Mouse (Mus musculus) limb, embryonic 14.5 days (tissue): Measurements from ENCODE around the gene Masp2. TPM values are rescaled to one million over a fixed set of nuclear protein-coding genes. Genes with fewer than 3 reads are reported as not detected.

Experiments
- ATAC-seq: fragments of 200-750 bp; cut with Nextera tagmentation; 2 replicates; pipeline ENCODE4 v1.8.0; 2017; ENCODE audit warnings: low read depth, moderate number of reproducible peaks, moderate TSS enrichment; ENCODE audit not compliant: low FRiP score
- DNase-seq: peaks from one replicate; pipeline ENCODE4 v3.0.0-alpha.2; 2015; ENCODE audit warnings: low spot score
- H3K27ac ChIP-seq: fragments of 300-500 bp; sonication (generic); replicated peaks from 2 replicates; pipeline ENCODE4 v1.5.1; 2014; ENCODE audit warnings: low read depth, mild to moderate bottlenecking, low read length, moderate library complexity, mixed read lengths
- H3K27me3 ChIP-seq: fragments of 300-500 bp; sonication (generic); 2 replicates; pipeline ENCODE4 v1.6.1; 2014; ENCODE audit warnings: low read length, mixed read lengths; ENCODE audit not compliant: control insufficient read depth, insufficient read depth
- H3K36me3 ChIP-seq: fragments of 300-500 bp; sonication (generic); 2 replicates; pipeline ENCODE4 v1.6.1; 2014; ENCODE audit warnings: mild to moderate bottlenecking, low read length, moderate library complexity, mixed read lengths; ENCODE audit not compliant: control insufficient read depth, insufficient read depth
- H3K4me1 ChIP-seq: fragments of 300-500 bp; sonication (generic); 2 replicates; pipeline ENCODE4 v1.6.1; 2014; ENCODE audit warnings: antibody characterized with exemption, low read length, mixed read lengths; ENCODE audit not compliant: control insufficient read depth, insufficient read depth
- H3K4me2 ChIP-seq: fragments of 300-500 bp; sonication (generic); replicated peaks from 2 replicates; pipeline ENCODE4 v1.6.1; 2014; ENCODE audit warnings: low read depth, mild to moderate bottlenecking, low read length, moderate library complexity; ENCODE audit not compliant: severe bottlenecking
- H3K4me3 ChIP-seq: fragments of 300-500 bp; sonication (generic); replicated peaks from 2 replicates; pipeline ENCODE4 v1.5.1; 2014; ENCODE audit warnings: low read length
- H3K9ac ChIP-seq: fragments of 300-500 bp; sonication (generic); 2 replicates; pipeline ENCODE4 v1.6.1; 2014; ENCODE audit warnings: mild to moderate bottlenecking, low read depth, low read length, moderate library complexity; ENCODE audit not compliant: severe bottlenecking
- H3K9me3 ChIP-seq: fragments of 300-500 bp; sonication (generic); 2 replicates; pipeline ENCODE4 v1.6.1; 2016; ENCODE audit warnings: low read length; ENCODE audit not compliant: control insufficient read depth
- POLR2A ChIP-seq: fragments of 200-500 bp; IDR thresholded peaks from 2 replicates; pipeline ENCODE4 v1.8.0; 2012; ENCODE audit warnings: inconsistent platforms, mild to moderate bottlenecking, moderate library complexity, borderline replicate concordance; ENCODE audit not compliant: insufficient read depth, insufficient read length; ENCODE audit errors: extremely low read depth
- WGBS: fragments of 180-500 bp; shearing (Covaris S2); extraction: QIAGEN DNeasy Blood & Tissue Kit; methylation state at CpG from one replicate; pipeline ENCODE4 v1.1.7; 2014; 5-methylcytosine and 5-hydroxymethylcytosine counted together
- polyA plus RNA-seq, 2 experiments: library from polyadenylated mRNA; depleted of rRNA in 1 of 2; stranded (reverse) in 1 of 2; unstranded in 1 of 2; fragments of >200 nt; fragmentation: Nextera tagmentation in 1 of 2; extraction: Ambion mirVana in 1 of 2; gene quantifications; 2 replicates each; pipeline versions ENCODE4 v1.2.1 to v1.2.3; 2012 to 2014

Masp2 gene
- polyA plus RNA-seq, 2 experiments, result 1.5 TPM; not detected in 1

GRCm38 (mm10) chr4:148570138-148570537 lies 32.2 kb upstream of the Masp2 start:
- WGBS, result 92% methylated on average over 10 of the region's 10 CpGs
- H3K27me3 ChIP-seq, result no peaks in the 10 kb centered on the region
- H3K27ac ChIP-seq, result no peak overlapping the region
- H3K9ac ChIP-seq, result no peak overlapping the region
- H3K9me3 ChIP-seq, result no peaks in the 10 kb centered on the region
- ATAC-seq (no peak), DNase-seq (no peak)
- H3K4me2 ChIP-seq, result no peak overlapping the region
- peaks cover 97% of the 10 kb centered on the region for H3K36me3 ChIP-seq
- H3K4me3 ChIP-seq, result no peak overlapping the region
- TF ChIP-seq POLR2A, result no peak
- no peaks in the 10 kb centered on the region for H3K4me1 ChIP-seq

- Histone ChIP-seq H3K27me3 (no peaks in the 10 kb centered on the region), H3K4me1 (no peaks in the 10 kb centered on the region), H3K9me3 (no peaks in the 10 kb centered on the region), H3K27ac (no peak overlapping the region), H3K9ac (no peak overlapping the region), H3K4me2 (no peak overlapping the region), H3K4me3 (no peak overlapping the region), H3K36me3 (peaks cover 97% of the 10 kb centered on the region)
- 95% methylated on average over 9 of the region's 9 CpGs for WGBS
- TF ChIP-seq POLR2A, result no peak
- DNase-seq (no peak), ATAC-seq (no peak; the same call in 1 of the 2 replicates)
Measured at GRCm38 (mm10) chr4:148570693-148571295, 31.6 kb upstream of the Masp2 start.

GRCm38 (mm10) chr4:148573222-148573621 lies 29.1 kb upstream of the Masp2 start:
- ATAC-seq (no peak), DNase-seq (no peak)
- no peak overlapping the region for H3K9ac ChIP-seq
- WGBS, result 91% methylated on average over 7 of the region's 7 CpGs
- no peak overlapping the region for H3K27ac ChIP-seq
- peaks cover 98% of the 10 kb centered on the region for H3K36me3 ChIP-seq
- H3K9me3 ChIP-seq, result no peaks in the 10 kb centered on the region
- no peaks in the 10 kb centered on the region for H3K4me1 ChIP-seq
- TF ChIP-seq POLR2A, result no peak
- H3K4me2 ChIP-seq, result no peak overlapping the region
- no peaks in the 10 kb centered on the region for H3K27me3 ChIP-seq
- no peak overlapping the region for H3K4me3 ChIP-seq

- DNase-seq (no peak), ATAC-seq (0 out of 2 replicates have a peak, but pooled peaks have one; percentile 21)
- no peak overlapping the region for H3K27ac ChIP-seq
- H3K9me3 ChIP-seq, result no peaks in the 10 kb centered on the region
- no peak overlapping the region for H3K9ac ChIP-seq
- H3K27me3 ChIP-seq, result no peaks in the 10 kb centered on the region
- WGBS, result 86% methylated on average over 9 of the region's 9 CpGs
- H3K4me2 ChIP-seq, result no peak overlapping the region
- TF ChIP-seq POLR2A, result no peak
- H3K4me3 ChIP-seq, result no peak overlapping the region
- H3K4me1 ChIP-seq, result no peaks in the 10 kb centered on the region
- peaks cover 76% of the 10 kb centered on the region for H3K36me3 ChIP-seq
Measured at GRCm38 (mm10) chr4:148580765-148581164, 21.6 kb upstream of the Masp2 start.

GRCm38 (mm10) chr4:148581422-148581821 lies 20.9 kb upstream of the Masp2 start:
- no peak overlapping the region for H3K9ac ChIP-seq
- no peaks in the 10 kb centered on the region for H3K9me3 ChIP-seq
- TF ChIP-seq POLR2A, result no peak
- H3K4me3 ChIP-seq, result no peak overlapping the region
- no peak overlapping the region for H3K4me2 ChIP-seq
- 88% methylated on average over 5 of the region's 5 CpGs for WGBS
- no peaks in the 10 kb centered on the region for H3K4me1 ChIP-seq
- ATAC-seq, result no peak
- no peaks in the 10 kb centered on the region for H3K27me3 ChIP-seq
- H3K27ac ChIP-seq, result no peak overlapping the region
- DNase-seq, result no peak
- peaks cover 70% of the 10 kb centered on the region for H3K36me3 ChIP-seq

GRCm38 (mm10) chr4:148583257-148583656 lies 19.1 kb upstream of the Masp2 start:
- whole genome bisulfite sequencing, result 70% methylated on average over 4 of the region's 4 CpGs
- TF ChIP-seq POLR2A, result no peak
- H3K4me2 ChIP-seq, result no peak overlapping the region
- H3K9ac ChIP-seq, result no peak overlapping the region
- no peak overlapping the region for H3K4me3 ChIP-seq
- no peaks in the 10 kb centered on the region for H3K9me3 ChIP-seq
- no peak for DNase-seq
- ATAC-seq, result no peak
- H3K27me3 ChIP-seq, result no peaks in the 10 kb centered on the region
- no peak overlapping the region for H3K27ac ChIP-seq
- H3K36me3 ChIP-seq, result peaks cover 52% of the 10 kb centered on the region
- H3K4me1 ChIP-seq, result no peaks in the 10 kb centered on the region
